Mouse (Mus musculus) megakaryocyte, embryonic 14.5 days (primary cell): Measurements from ENCODE around the gene Ypel2.

Experiments
- FLI1 ChIP-seq: IDR thresholded peaks from 2 replicates; pipeline ENCODE4 v1.6.1; 2012; ENCODE audit warnings: low read length, inconsistent platforms, mixed read lengths
- GATA1 ChIP-seq: IDR thresholded peaks from 3 replicates; pipeline ENCODE4 v1.6.1; 2012; ENCODE audit warnings: mixed read lengths, low read length, inconsistent platforms, borderline replicate concordance

DNA sequence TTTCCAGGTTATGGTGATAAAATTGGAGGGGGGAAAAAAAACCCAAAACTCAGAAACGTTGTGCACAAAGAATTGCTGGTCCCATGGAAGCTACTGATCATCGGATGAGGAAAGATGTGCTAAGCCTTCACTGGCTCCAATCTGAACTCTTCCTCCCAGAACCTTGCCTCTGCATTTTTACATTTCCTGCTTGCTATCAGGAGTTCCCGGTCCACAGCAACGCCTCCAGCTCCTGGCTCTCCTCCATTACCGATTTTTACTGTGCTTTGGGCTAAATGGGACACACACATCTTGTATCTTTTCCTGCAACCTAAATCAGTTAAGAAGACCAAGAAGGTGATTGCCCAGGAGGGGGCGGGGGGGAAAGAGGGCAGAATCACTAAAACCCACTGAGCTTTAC, 54.0 kb downstream of the Ypel2 start:
- TF ChIP-seq GATA1 (no peak), FLI1 (no peak)
